Mouse (Mus musculus): ENCODE data around the gene Pde4c. TPM values are rescaled to one million over a fixed set of nuclear protein-coding genes. Genes with fewer than 3 reads are reported as not detected.
A peak's percentile ranks its signal among the peaks of the same experiment; 100 is the strongest.

The Pde4c gene
- polyA plus RNA-seq, 1 experiment from 2014 or later, result 0.05 TPM

GRCm38 (mm10) chr8:70697366-70698250, 25.9 kb upstream of the Pde4c start:
- no peaks in the 10 kb centered on the region for H3K9me3 ChIP-seq (replicated peaks)
- H3K27ac ChIP-seq (ENCODE audit: poor library complexity, severe bottlenecking), result peak overlapping the region; percentile 96
- 69% methylated on average over 12 of the region's 12 CpGs for WGBS
- H3K27me3 ChIP-seq (replicated peaks), result no peaks in the 10 kb centered on the region
- H3K9ac ChIP-seq, result peak overlapping the region; percentile 61
- peaks cover 13% of the 10 kb centered on the region for H3K36me3 ChIP-seq
- H3K4me2 ChIP-seq, result peak overlapping the region; percentile 61
- H3K4me3 ChIP-seq, result peak overlapping the region; percentile 92
- peaks cover 61% of the 10 kb centered on the region for H3K4me1 ChIP-seq (replicated peaks)
- ATAC-seq (ENCODE audit: insufficient number of reproducible peaks, low FRiP score), result no peak

GRCm38 (mm10) chr8:70698310-70699109, 25.0 kb upstream of the Pde4c start, which contains the start of gene Jund:
Gene Jund (plus strand): TSS chr8:70698949.
- H3K4me1 ChIP-seq (replicated peaks), result peaks cover 59% of the 10 kb centered on the region
- H3K9me3 ChIP-seq (replicated peaks), result no peaks in the 10 kb centered on the region
- peak within 1 kb of the TSS; percentile 92 for H3K4me3 ChIP-seq
- under 1% methylated on average over 65 of the region's 69 CpGs for WGBS
- H3K27me3 ChIP-seq (replicated peaks), result no peaks in the 10 kb centered on the region
- peak; percentile 91 for ATAC-seq (ENCODE audit: insufficient number of reproducible peaks, low FRiP score)
- H3K4me2 ChIP-seq, result peak within 1 kb of the TSS; percentile 87
- peaks cover 22% of the 10 kb centered on the region for H3K36me3 ChIP-seq
- H3K9ac ChIP-seq, result peak within 1 kb of the TSS; percentile 100
- H3K27ac ChIP-seq (ENCODE audit: poor library complexity, severe bottlenecking), result peak within 1 kb of the TSS; percentile 99

- peak overlapping the region; percentile 87 for H3K4me2 ChIP-seq
- H3K36me3 ChIP-seq, result peaks cover 25% of the 10 kb centered on the region
- peaks cover 55% of the 10 kb centered on the region for H3K4me1 ChIP-seq (replicated peaks)
- peak overlapping the region; percentile 100 for H3K9ac ChIP-seq
- no peak for ATAC-seq (ENCODE audit: insufficient number of reproducible peaks, low FRiP score)
- peak overlapping the region; percentile 99 for H3K27ac ChIP-seq (ENCODE audit: poor library complexity, severe bottlenecking)
- H3K9me3 ChIP-seq (replicated peaks), result no peaks in the 10 kb centered on the region
- H3K4me3 ChIP-seq, result peak overlapping the region; percentile 92
- H3K27me3 ChIP-seq (replicated peaks), result no peaks in the 10 kb centered on the region
- WGBS, result under 1% methylated on average over 80 of the region's 89 CpGs
Measured at GRCm38 (mm10) chr8:70699116-70699833, 24.2 kb upstream of the Pde4c start.

- Histone ChIP-seq H3K36me3 (peaks cover 25% of the 10 kb centered on the region), H3K4me1 (replicated peaks) (peaks cover 52% of the 10 kb centered on the region), H3K9me3 (replicated peaks) (no peaks in the 10 kb centered on the region), H3K4me2 (peak overlapping the region; percentile 87), H3K4me3 (peak overlapping the region; percentile 92), H3K27me3 (replicated peaks) (no peaks in the 10 kb centered on the region), H3K9ac (peak overlapping the region; percentile 100), H3K27ac (ENCODE audit: poor library complexity, severe bottlenecking) (peak overlapping the region; percentile 99)
- under 1% methylated on average over 58 of the region's 59 CpGs for WGBS
- ATAC-seq (ENCODE audit: insufficient number of reproducible peaks, low FRiP score), result no peak
Measured at GRCm38 (mm10) chr8:70699834-70700554, 23.5 kb upstream of the Pde4c start.

- H3K4me3 ChIP-seq, result peak overlapping the region; percentile 92
- peak; percentile 17 for ATAC-seq (ENCODE audit: insufficient number of reproducible peaks, low FRiP score)
- peaks cover 25% of the 10 kb centered on the region for H3K36me3 ChIP-seq
- no peaks in the 10 kb centered on the region for H3K27me3 ChIP-seq (replicated peaks)
- H3K4me2 ChIP-seq, result peak overlapping the region; percentile 87
- peaks cover 46% of the 10 kb centered on the region for H3K4me1 ChIP-seq (replicated peaks)
- H3K27ac ChIP-seq (ENCODE audit: poor library complexity, severe bottlenecking), result peak overlapping the region; percentile 99
- H3K9me3 ChIP-seq (replicated peaks), result no peaks in the 10 kb centered on the region
- peak overlapping the region; percentile 100 for H3K9ac ChIP-seq
- under 1% methylated on average over 20 of the region's 20 CpGs for WGBS
Measured at GRCm38 (mm10) chr8:70700555-70700922, 23.0 kb upstream of the Pde4c start.

GRCm38 (mm10) chr8:70701048-70701981, 22.2 kb upstream of the Pde4c start:
- H3K4me1 ChIP-seq (replicated peaks), result peaks cover 39% of the 10 kb centered on the region
- H3K9me3 ChIP-seq (replicated peaks), result no peaks in the 10 kb centered on the region
- 49% methylated on average over 10 of the region's 10 CpGs for WGBS
- ATAC-seq (ENCODE audit: insufficient number of reproducible peaks, low FRiP score), result no peak
- H3K4me2 ChIP-seq, result peak overlapping the region; percentile 87
- H3K27ac ChIP-seq (ENCODE audit: poor library complexity, severe bottlenecking), result peak overlapping the region; percentile 99
- H3K9ac ChIP-seq, result peak overlapping the region; percentile 100
- peak overlapping the region; percentile 92 for H3K4me3 ChIP-seq
- H3K36me3 ChIP-seq, result peaks cover 25% of the 10 kb centered on the region
- no peaks in the 10 kb centered on the region for H3K27me3 ChIP-seq (replicated peaks)

GRCm38 (mm10) chr8:70701982-70702841, 21.3 kb upstream of the Pde4c start:
- Histone ChIP-seq H3K27ac (ENCODE audit: poor library complexity, severe bottlenecking) (peak overlapping the region; percentile 5; the same call in 1 of the 2 replicates), H3K4me3 (no peak overlapping the region), H3K9me3 (replicated peaks) (no peaks in the 10 kb centered on the region), H3K9ac (no peak overlapping the region; the same call in 1 of the 2 replicates), H3K27me3 (replicated peaks) (no peaks in the 10 kb centered on the region), H3K36me3 (peaks cover 25% of the 10 kb centered on the region), H3K4me1 (replicated peaks) (peaks cover 30% of the 10 kb centered on the region), H3K4me2 (peak overlapping the region; percentile 87; the same call in 1 of the 2 replicates)
- no peak for ATAC-seq (ENCODE audit: insufficient number of reproducible peaks, low FRiP score)
- 85% methylated on average over 2 of the region's 2 CpGs for WGBS

GRCm38 (mm10) chr8:70702842-70703182, 20.7 kb upstream of the Pde4c start:
- WGBS, result 78% methylated on average over 3 of the region's 3 CpGs
- H3K4me2 ChIP-seq, result no peak overlapping the region
- H3K9me3 ChIP-seq (replicated peaks), result no peaks in the 10 kb centered on the region
- peaks cover 24% of the 10 kb centered on the region for H3K4me1 ChIP-seq (replicated peaks)
- no peak overlapping the region for H3K4me3 ChIP-seq
- peaks cover 25% of the 10 kb centered on the region for H3K36me3 ChIP-seq
- H3K9ac ChIP-seq, result no peak overlapping the region; the same call in 1 of the 2 replicates
- H3K27me3 ChIP-seq (replicated peaks), result no peaks in the 10 kb centered on the region
- H3K27ac ChIP-seq (ENCODE audit: poor library complexity, severe bottlenecking), result peak overlapping the region; percentile 5; the same call in 1 of the 2 replicates
- no peak for ATAC-seq (ENCODE audit: insufficient number of reproducible peaks, low FRiP score)

GRCm38 (mm10) chr8:70703287-70703686, 20.2 kb upstream of the Pde4c start, which contains the start of gene Iqcn:
Gene Iqcn (plus strand): TSS chr8:70703457.
- Histone ChIP-seq H3K27ac (ENCODE audit: poor library complexity, severe bottlenecking) (peak within 1 kb of the TSS; percentile 5; the same call in 1 of the 2 replicates), H3K9me3 (replicated peaks) (no peaks in the 10 kb centered on the region), H3K4me1 (replicated peaks) (peaks cover 21% of the 10 kb centered on the region), H3K4me3 (no peak within 1 kb of the TSS), H3K36me3 (peaks cover 25% of the 10 kb centered on the region), H3K27me3 (replicated peaks) (no peaks in the 10 kb centered on the region), H3K9ac (no peak within 1 kb of the TSS; the same call in 1 of the 2 replicates), H3K4me2 (no peak within 1 kb of the TSS)
- no peak for ATAC-seq (ENCODE audit: insufficient number of reproducible peaks, low FRiP score)
- 87% methylated on average over 3 of the region's 3 CpGs for WGBS

All from heart, embryonic 12.5 days (tissue).